Mouse (Mus musculus) hindbrain, embryonic 14.5 days (tissue): Measurements from ENCODE around the gene Cpn1. TPM values are rescaled to one million over a fixed set of nuclear protein-coding genes. Genes with fewer than 3 reads are reported as not detected.
"Not testable (repeated sequence)": the region's sequence is repeated elsewhere in the genome, so short reads cannot be mapped to it uniquely, and the experiment has no call there.

Experiments
- ATAC-seq: fragments of 200-750 bp; cut with Nextera tagmentation; 2 replicates; pipeline ENCODE4 v1.8.0; 2017; ENCODE audit warnings: moderate number of reproducible peaks, mild to moderate bottlenecking, moderate TSS enrichment, moderate library complexity; ENCODE audit not compliant: low FRiP score
- DNase-seq: peaks from one replicate; pipeline ENCODE4 v3.0.0-alpha.2; 2015; ENCODE audit warnings: low spot score
- H3K27ac ChIP-seq: fragments of 300-500 bp; sonication (generic); 2 replicates; pipeline ENCODE4 v1.5.1; 2014; ENCODE audit warnings: mild to moderate bottlenecking, moderate library complexity
- H3K27me3 ChIP-seq: fragments of 300-500 bp; sonication (generic); 2 replicates; pipeline ENCODE4 v1.6.1; 2014; ENCODE audit warnings: mild to moderate bottlenecking, low read length, mixed read lengths; ENCODE audit not compliant: control insufficient read depth, insufficient read depth
- H3K36me3 ChIP-seq: fragments of 300-500 bp; sonication (generic); replicated peaks from 2 replicates; pipeline ENCODE4 v1.6.1; 2014; ENCODE audit not compliant: control insufficient read depth, insufficient read depth
- H3K4me1 ChIP-seq: fragments of 300-500 bp; sonication (generic); replicated peaks from 2 replicates; pipeline ENCODE4 v1.6.1; 2014; ENCODE audit warnings: antibody characterized with exemption, low read length, mixed read lengths; ENCODE audit not compliant: control insufficient read depth, insufficient read depth
- H3K4me2 ChIP-seq: fragments of 300-500 bp; sonication (generic); replicated peaks from 2 replicates; pipeline ENCODE4 v1.6.1; 2014; ENCODE audit warnings: mild to moderate bottlenecking, moderate library complexity
- H3K4me3 ChIP-seq: fragments of 300-500 bp; sonication (generic); replicated peaks from 2 replicates; pipeline ENCODE4 v1.5.1; 2014; ENCODE audit warnings: mild to moderate bottlenecking, low read length
- H3K9ac ChIP-seq: fragments of 300-500 bp; sonication (generic); 2 replicates; pipeline ENCODE4 v1.6.1; 2014
- H3K9me3 ChIP-seq: fragments of 300-500 bp; sonication (generic); 2 replicates; pipeline ENCODE4 v1.6.1; 2016; ENCODE audit warnings: low read length; ENCODE audit not compliant: control insufficient read depth
- WGBS: fragments of 180-500 bp; shearing (Covaris S2); extraction: QIAGEN DNeasy Blood & Tissue Kit; methylation state at CpG from one replicate; pipeline ENCODE4 v1.1.7; 2014; 5-methylcytosine and 5-hydroxymethylcytosine counted together
- polyA plus RNA-seq: library from polyadenylated mRNA; unstranded; fragments of >200 nt; fragmentation: Nextera tagmentation; extraction: Ambion mirVana; gene quantifications from 2 replicates; pipeline ENCODE4 v1.2.1, GENCODE M21; 2014

Cpn1 gene
- polyA plus RNA-seq, 1 experiment from 2014 or later, result 0.20 TPM

DNA sequence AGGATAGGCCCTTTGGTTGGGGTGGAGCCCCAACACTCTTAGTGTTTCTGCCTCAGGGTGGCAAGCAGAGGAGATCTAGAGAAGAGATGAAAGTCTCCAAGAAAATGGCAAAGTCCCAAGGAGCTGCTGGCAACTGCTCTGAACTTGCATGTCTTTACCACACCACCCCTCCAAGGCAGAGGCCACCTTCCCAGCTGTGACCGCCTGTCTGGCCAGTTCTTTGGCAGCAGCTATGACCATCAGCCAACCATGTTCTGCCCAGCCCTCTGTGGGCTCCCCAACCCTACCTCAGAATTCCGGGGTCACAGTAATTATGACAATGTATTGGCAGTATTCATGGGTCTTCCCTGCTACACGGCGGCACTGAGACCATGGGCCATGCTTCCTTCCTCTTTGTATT is 31.5 kb downstream of the Cpn1 start:
- WGBS, result 72% methylated on average over 4 of the region's 4 CpGs
- no peaks in the 10 kb centered on the region for H3K9me3 ChIP-seq
- no peak overlapping the region for H3K27ac ChIP-seq
- H3K36me3 ChIP-seq, result no peaks in the 10 kb centered on the region
- no peaks in the 10 kb centered on the region for H3K4me1 ChIP-seq
- DNase-seq, result no peak
- no peak overlapping the region for H3K9ac ChIP-seq
- no peak overlapping the region for H3K4me3 ChIP-seq
- no peak for ATAC-seq
- no peak overlapping the region for H3K4me2 ChIP-seq
- no peaks in the 10 kb centered on the region for H3K27me3 ChIP-seq

DNA sequence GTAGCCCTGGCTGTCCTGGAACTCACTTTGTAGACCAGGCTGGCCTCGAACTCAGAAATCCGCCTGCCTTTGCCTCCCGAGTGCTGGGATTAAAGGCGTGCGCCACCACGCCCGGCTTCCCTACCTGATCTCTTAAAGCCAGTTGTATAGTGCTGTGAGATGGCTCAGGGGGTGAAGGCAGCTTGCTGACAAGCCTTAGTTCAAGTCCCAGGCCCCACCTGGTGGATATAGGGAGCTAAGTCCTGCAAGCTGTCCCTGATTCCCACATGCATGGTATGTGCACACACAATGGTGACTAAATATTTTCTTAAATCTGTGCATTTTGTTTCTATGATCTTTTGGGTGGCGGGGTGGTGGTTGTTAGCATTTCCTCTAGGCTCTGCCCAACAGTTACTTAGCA is 33.4 kb downstream of the Cpn1 start:
- WGBS, result 89% methylated on average over 7 of the region's 8 CpGs
- ATAC-seq, H3K36me3 ChIP-seq: not testable (repeated sequence)

DNA sequence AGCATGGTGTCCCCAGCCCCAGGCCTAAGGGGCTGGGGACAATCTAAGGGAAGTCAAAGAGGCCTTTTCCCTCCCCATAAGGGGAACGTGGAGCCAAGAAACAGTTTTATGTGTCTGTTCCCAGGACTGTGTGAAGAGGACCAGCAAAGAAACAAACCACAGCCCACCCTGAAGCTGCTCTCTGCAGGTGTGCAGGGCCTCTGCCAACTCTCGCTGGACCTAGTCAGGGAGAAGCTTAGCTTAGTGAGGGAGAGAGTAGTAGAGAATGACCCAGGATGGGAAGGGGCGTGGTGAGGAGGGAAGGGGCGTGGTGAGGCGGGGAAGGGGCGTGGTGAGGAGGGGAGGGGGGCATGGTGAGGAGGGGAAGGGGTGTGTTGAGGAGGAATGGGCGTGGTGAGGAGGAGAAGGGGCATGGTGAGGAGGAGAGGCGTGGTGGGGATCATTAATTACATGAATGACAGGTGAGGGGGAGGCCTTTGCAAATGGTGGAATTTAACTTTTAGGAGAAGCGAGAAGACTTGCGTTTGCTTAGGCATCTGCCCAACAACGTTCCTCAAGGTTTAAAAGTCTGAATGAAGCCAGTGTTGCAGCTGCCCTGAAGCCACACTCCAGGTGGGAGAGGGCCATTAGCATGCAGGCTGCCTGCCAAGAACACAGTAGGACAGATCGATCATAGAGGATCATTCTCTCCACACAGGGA is 37.1 kb downstream of the Cpn1 start:
- Histone ChIP-seq H3K4me2 (no peak overlapping the region), H3K9me3 (no peaks in the 10 kb centered on the region), H3K27ac (no peak overlapping the region), H3K4me3 (no peak overlapping the region), H3K27me3 (no peaks in the 10 kb centered on the region), H3K36me3 (no peaks in the 10 kb centered on the region), H3K9ac (no peak overlapping the region), H3K4me1 (0 out of 2 replicates have a peak, but pooled peaks cover 3% of the 10 kb centered on the region)
- no peak for DNase-seq
- WGBS, result 4% methylated on average over 12 of the region's 12 CpGs
- ATAC-seq, result no peak

More for the DNA sequence above, 33.4 kb downstream of the Cpn1 start:
- not testable (repeated sequence) for H3K4me1 ChIP-seq, H3K9ac ChIP-seq, H3K27ac ChIP-seq, H3K4me2 ChIP-seq, H3K4me3 ChIP-seq, H3K27me3 ChIP-seq, DNase-seq, H3K9me3 ChIP-seq

DNA sequence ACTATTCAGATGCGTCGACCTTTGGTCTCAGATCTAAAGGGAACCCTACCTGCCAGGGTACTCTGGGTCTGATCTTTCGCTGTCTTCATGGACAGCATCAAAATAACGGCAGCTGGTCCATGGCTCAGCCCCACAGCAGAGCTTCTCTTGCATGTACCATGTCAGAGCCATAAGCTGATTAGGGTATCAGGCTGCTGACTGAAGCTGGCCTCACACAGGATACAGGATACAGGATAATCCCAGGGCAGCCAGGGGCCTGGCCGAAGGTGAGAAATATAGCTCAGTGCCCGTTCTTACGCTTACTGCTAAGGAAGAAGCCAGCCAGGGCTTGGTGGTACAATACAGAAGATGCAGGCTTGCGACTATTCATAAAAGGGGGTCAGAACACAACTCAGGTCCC is 41.8 kb downstream of the Cpn1 start:
- no peak overlapping the region for H3K27ac ChIP-seq
- H3K9ac ChIP-seq, result no peak overlapping the region
- WGBS, result 93% methylated on average over 8 of the region's 8 CpGs

DNA sequence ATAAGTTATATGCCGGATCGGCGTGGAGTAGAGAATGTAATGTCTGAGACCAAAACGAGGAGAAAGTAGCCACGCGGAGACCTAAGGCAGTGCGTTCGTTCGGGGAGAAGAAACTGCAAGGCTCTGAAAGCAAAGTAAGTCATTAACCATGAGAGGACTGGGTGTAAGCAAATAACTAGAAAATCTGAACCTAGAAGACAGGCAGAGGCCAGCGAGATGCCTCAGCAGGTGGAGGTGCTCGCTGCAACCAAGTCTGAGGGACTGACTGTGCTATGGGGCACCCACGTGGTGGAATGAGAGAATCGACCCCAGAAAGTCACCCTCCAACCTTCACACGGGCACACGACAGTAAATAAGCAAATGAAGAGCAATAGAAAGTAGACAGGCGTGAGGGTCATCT is 43.3 kb downstream of the Cpn1 start:
- no peaks in the 10 kb centered on the region for H3K36me3 ChIP-seq
- 81% methylated on average over 16 of the region's 16 CpGs for WGBS
- DNase-seq, result no peak

More for the DNA sequence above, 41.8 kb downstream of the Cpn1 start:
- ATAC-seq (no peak), DNase-seq (no peak)
- H3K27me3 ChIP-seq, result no peaks in the 10 kb centered on the region
- H3K9me3 ChIP-seq, result no peaks in the 10 kb centered on the region
- no peaks in the 10 kb centered on the region for H3K36me3 ChIP-seq
- H3K4me3 ChIP-seq, result no peak overlapping the region
- H3K4me2 ChIP-seq, result no peak overlapping the region
- H3K4me1 ChIP-seq, result 0 out of 2 replicates have a peak, but pooled peaks cover 2% of the 10 kb centered on the region

DNA sequence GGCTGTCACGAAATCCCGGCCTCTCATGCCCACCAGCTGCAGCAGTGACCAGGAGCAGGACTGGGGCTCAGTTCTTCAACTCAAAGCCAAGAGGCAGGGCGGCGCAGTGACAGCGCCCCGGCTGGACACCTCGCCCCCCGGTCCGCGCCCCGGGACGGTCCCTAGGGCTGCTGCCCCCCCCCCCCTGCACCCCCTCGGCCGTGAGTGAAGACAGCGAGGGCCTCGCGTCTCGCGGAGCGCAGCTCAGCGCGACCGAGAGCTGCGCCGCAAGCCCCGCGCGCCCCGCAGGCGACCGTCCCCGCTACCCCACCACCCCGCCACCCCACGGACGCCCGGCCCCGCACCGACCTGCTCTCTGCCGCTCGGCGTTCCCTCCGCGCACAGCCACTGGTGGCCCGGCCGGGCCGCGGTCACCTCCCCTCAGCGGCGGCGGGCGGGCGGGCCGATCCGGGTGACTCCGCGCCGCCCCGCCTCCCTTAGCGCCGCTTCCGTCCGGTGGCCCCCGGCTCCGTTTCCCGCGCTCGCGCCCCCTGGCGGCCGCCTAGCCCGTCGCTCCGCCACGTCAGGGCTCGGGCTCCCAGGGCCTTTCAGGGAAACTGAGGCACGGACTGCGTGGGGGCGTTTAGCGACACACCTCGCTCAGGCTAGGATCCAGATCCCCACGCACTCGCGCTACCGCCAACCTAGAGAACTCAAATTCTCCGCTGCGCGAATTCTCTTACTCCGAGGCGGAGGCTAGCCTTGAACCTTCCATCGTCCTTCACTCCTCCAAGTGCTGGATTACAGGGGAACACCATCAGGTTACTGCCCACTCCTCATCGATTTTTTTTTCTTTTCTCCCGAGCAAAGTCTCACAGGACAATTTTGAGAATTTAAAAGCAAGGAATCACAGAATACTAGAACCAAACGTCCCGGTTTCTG is 46.3 kb downstream of the Cpn1 start, which contains the start of gene Dnmbp:
Gene Dnmbp (minus strand): TSS at position 423 of the 921 bp plus-strand sequence.
- peak within 1 kb of the TSS; percentile 81 for H3K9ac ChIP-seq
- no peaks in the 10 kb centered on the region for H3K9me3 ChIP-seq
- peak within 1 kb of the TSS; percentile 72 for H3K4me2 ChIP-seq
- ATAC-seq, result peak; percentile 77
- H3K27me3 ChIP-seq, result no peaks in the 10 kb centered on the region
- DNase-seq, result peak; percentile 73
- 4% methylated on average over 68 of the region's 94 CpGs for WGBS
- H3K4me3 ChIP-seq, result peak within 1 kb of the TSS; percentile 72
- peaks cover 10% of the 10 kb centered on the region; the same call in 1 of the 2 replicates for H3K4me1 ChIP-seq
- H3K36me3 ChIP-seq, result no peaks in the 10 kb centered on the region
- no peak within 1 kb of the TSS for H3K27ac ChIP-seq

More for the DNA sequence above, 43.3 kb downstream of the Cpn1 start:
- H3K27me3 ChIP-seq, result no peaks in the 10 kb centered on the region
- no peak for ATAC-seq
- no peak overlapping the region for H3K4me2 ChIP-seq
- peaks cover 10% of the 10 kb centered on the region; the same call in 1 of the 2 replicates for H3K4me1 ChIP-seq
- H3K9me3 ChIP-seq, result no peaks in the 10 kb centered on the region
- no peak overlapping the region for H3K9ac ChIP-seq
- H3K4me3 ChIP-seq, result no peak overlapping the region
- H3K27ac ChIP-seq, result no peak overlapping the region

DNA sequence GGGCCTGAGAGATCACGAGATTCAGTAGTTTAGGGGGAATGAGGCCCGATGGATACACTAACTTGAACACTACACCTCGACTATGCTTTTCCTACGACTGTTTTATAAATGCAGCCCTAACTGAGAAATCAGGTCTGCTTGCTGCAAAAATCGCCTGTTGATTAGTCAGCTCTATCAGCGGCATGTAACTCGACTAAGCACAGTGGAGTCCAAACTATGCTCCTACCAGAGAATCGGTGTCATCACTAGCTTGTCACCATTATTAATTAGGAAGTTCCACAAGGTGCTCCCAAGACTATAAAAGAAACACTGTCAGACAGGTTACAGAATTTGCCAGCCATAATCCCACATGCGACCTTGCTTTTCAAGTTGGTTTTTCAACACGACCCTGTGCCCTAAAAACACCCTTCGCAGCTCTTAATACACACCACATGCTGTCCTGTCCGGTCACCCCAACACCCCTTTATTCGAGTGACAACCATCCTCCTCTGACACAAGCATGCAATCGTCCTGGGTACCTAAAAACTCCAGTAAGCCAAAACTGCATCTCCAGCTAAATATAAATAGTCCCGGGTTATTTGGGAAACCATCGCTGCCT is 47.1 kb downstream of the Cpn1 start:
- H3K27ac ChIP-seq, result no peak overlapping the region
- H3K4me3 ChIP-seq, result peak overlapping the region; percentile 72
- peak overlapping the region; percentile 72 for H3K4me2 ChIP-seq
- ATAC-seq (no peak), DNase-seq (no peak)
- WGBS, result 37% methylated on average over 16 of the region's 16 CpGs
- no peaks in the 10 kb centered on the region for H3K36me3 ChIP-seq
- H3K4me1 ChIP-seq, result peaks cover 10% of the 10 kb centered on the region; the same call in 1 of the 2 replicates
- H3K9ac ChIP-seq, result peak overlapping the region; percentile 81
- no peaks in the 10 kb centered on the region for H3K9me3 ChIP-seq
- no peaks in the 10 kb centered on the region for H3K27me3 ChIP-seq

DNA sequence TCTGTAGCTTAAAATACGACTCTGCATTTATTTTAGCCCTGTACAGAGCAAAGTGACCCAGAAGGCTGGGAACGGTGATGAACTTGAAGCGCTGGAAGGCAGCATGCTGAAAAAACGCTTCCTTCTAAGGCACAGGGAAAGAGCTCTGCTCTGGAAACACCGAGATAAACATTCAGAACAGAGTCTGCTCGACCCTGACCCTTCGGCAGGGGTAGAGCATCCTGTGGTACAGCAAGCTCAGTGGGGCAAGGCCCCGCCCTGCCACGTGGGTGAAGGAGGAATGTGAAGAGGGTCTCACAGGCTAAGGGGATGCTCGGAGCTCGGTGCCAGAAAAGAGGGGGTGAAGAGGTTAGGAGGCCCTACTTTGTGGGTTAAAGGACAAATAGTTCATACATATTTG is 48.0 kb downstream of the Cpn1 start:
- peaks cover 10% of the 10 kb centered on the region; the same call in 1 of the 2 replicates for H3K4me1 ChIP-seq
- H3K9ac ChIP-seq, result 0 out of 2 replicates have a peak overlapping the region, but pooled peaks have one; percentile 8
- no peaks in the 10 kb centered on the region for H3K27me3 ChIP-seq
- ATAC-seq, result no peak
- no peak overlapping the region for H3K4me3 ChIP-seq
- H3K27ac ChIP-seq, result no peak overlapping the region
- WGBS, result 53% methylated on average over 11 of the region's 11 CpGs
- no peaks in the 10 kb centered on the region for H3K36me3 ChIP-seq
- peak overlapping the region; percentile 72; the same call in 1 of the 2 replicates for H3K4me2 ChIP-seq
- DNase-seq, result no peak
- H3K9me3 ChIP-seq, result no peaks in the 10 kb centered on the region

DNA sequence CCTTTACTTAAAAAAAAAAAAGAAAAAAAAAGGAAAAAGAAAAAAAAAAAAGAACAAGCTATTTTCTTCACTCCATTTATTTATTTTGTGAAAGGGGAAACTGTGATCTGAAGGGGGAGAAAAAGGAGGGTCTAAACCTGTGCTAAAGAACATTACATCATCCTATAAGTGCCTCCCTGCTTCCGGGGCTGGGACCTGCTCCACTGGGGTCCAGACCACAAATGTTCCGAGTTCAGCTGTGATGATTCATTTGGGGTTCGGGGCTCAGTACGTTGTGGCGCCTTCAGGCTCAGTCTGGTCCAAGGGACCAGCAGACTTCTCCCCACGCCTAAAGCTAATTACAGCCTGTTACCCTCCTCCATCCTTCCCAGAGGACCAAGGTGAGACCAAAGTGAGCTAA is 55.4 kb downstream of the Cpn1 start:
- Histone ChIP-seq H3K36me3 (no peaks in the 10 kb centered on the region), H3K27ac (no peak overlapping the region), H3K4me1 (peaks cover 9% of the 10 kb centered on the region; the same call in 1 of the 2 replicates), H3K4me2 (no peak overlapping the region), H3K4me3 (no peak overlapping the region), H3K9me3 (no peaks in the 10 kb centered on the region), H3K9ac (no peak overlapping the region), H3K27me3 (no peaks in the 10 kb centered on the region)
- WGBS, result 87% methylated on average over 6 of the region's 6 CpGs
- no peak for ATAC-seq
- DNase-seq, result no peak
